Mouse (Mus musculus) left cerebral cortex, postnatal 10 days (tissue): ENCODE data around the gene Klhl29. TPM values are rescaled to one million over a fixed set of nuclear protein-coding genes. Genes with fewer than 3 reads are reported as not detected.

Experiments used
- DNase-seq, 2 experiments: peaks; one replicate each; pipeline ENCODE4 v3.0.0; 2021 to 2022; ENCODE audit warnings: low spot score in 2 of 2, mixed read lengths in 1 of 2; ENCODE audit errors: extremely low spot score in 1 of 2
- intact Hi-C: fragments of 180-260 bp; cut with DNase I; formaldehyde crosslinking; loops from one replicate; pipeline ENCODE4 v1.15.1; 2025
- total RNA-seq, 2 experiments: library from RNA; stranded (reverse); gene quantifications; 2 replicates each; pipeline ENCODE4 v1.2.3; 2021

Gene Klhl29
- total RNA-seq, 2 experiments from 2014 or later: 33.4 to 34.6 TPM

GRCm38 (mm10) chr12:5119286-5119685, 256.2 kb downstream of the Klhl29 start:
- intact Hi-C loops: no loop called here
- no peak for DNase-seq

GRCm38 (mm10) chr12:5116605-5117004, 258.9 kb downstream of the Klhl29 start:
- intact Hi-C loops: no loop called here
- DNase-seq: no peak

DNA sequence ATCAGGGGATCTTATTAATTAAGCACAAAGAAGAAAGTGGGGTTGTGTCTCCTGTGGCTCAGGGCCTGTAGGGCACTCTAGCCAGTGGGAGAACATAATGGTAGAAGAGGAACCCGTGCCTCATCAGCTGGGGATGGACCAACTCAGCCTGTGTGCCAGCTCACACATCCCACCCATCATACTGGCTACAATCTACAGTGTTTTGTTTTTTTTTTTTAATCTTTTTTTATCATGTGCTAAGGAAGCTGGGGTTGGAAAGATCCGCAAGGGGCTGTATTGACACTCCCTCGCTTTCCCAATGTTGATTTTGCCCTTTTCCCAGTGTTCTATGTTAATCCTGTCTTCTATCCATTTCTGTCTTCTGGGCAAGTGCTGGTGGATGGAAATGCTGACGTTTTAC, 260.9 kb downstream of the Klhl29 start:
- intact Hi-C loops: no loop called here
- no peak for DNase-seq

- intact Hi-C loops: no loop called here
- no peak for DNase-seq
These were observed 264.1 kb downstream of the Klhl29 start for GRCm38 (mm10) chr12:5111343-5111742.

DNA sequence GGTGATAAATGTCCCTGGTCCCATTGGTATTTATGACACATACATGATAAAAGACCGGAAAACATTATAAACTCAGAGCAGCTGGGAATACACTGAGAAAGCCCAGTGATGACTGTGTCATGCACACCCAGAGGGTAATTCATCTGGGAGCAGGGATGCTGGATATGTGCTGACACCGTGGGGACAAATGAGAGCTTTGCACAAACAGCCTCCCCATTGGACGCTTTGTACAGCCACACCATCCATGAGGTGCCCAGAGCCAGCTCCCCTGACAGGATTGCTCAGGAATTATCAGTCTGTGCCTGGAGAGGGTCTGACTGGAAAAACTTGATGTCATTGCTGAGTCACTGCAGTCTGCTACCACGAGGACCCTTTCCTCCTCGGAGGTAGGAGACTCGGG, 266.9 kb downstream of the Klhl29 start:
- DNase-seq: no peak
- intact Hi-C loops: no loop called here

GRCm38 (mm10) chr12:5107795-5108194, 267.7 kb downstream of the Klhl29 start:
- no peak for DNase-seq
- intact Hi-C loops: no loop called here

DNA sequence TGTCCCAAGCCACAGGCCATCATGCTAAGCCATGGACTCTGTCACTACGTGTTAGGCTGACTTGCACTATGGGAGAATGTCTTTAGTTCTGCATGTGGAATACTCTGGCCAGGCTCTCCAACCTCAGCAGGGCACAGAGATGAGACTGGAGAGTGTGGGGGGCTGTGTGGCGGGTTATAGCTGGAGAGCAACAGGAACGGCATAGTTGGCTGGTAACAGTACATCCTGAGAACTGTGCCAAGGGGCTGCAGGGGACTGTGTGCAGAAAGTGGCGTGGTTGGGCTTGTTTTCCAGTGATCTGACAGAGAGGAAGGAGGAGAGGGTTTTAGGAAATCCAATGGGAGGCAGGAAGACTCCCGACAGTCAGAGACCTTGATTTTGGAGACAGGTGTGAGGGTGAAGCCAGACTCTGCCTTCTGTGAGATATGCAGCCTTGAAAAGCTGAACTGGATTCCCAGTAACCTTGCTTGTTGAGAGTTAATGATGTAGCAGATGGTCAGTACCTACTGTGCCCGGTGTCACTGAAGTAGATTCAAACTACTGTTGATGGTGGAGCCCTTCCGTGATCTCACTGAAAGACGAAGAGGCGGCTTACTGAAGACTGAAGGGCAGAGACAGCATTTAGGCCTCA, 270.9 kb downstream of the Klhl29 start:
- no peak for DNase-seq
- intact Hi-C loops: no loop called here

- DNase-seq: peak in 1 of 2 experiments; percentile 75
- intact Hi-C loops: no loop called here
These were observed 274.0 kb downstream of the Klhl29 start for GRCm38 (mm10) chr12:5101411-5102024.

DNA sequence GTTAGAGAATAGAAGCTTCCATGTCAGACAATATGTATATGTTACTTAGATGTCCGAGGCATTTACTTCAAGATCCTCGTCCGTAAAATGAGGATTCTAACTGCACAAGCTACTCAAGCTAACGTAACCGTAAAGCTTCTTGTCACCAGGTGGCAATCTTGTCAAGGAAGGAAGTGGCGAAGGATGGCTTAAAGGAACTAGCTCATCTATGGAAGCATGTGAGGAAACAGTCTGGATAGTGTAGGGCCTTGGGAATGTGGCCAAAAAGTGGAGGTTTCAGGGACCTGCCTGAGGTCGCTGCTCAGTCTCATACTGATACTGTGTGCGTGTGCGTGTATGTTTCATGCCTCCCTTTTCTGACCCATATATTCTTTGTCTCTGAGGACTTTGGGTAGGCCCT, 275.9 kb downstream of the Klhl29 start:
- peak in 1 of 2 experiments; percentile 49 for DNase-seq
- intact Hi-C loops: no loop called here

DNA sequence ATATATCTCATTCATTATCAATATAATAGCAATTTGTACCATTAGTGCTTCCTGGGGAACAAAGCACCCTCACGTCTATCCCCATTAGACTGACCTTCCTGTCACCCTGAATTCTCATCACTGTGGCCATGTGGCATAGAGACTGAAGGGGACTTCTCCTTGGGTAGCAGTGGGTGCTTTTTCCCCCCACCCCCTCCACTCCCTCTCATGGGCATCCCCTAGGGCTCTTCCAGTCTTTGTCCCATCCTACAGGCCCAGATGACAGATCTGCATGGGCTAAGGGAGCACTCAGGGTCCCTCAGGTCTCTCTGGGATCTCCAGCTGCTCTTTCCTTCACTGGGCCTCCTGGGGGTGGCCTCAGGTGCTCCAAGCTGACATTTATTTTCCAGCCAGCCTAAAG, 286.8 kb downstream of the Klhl29 start:
- DNase-seq: no peak
- intact Hi-C loops: no loop called here

DNA sequence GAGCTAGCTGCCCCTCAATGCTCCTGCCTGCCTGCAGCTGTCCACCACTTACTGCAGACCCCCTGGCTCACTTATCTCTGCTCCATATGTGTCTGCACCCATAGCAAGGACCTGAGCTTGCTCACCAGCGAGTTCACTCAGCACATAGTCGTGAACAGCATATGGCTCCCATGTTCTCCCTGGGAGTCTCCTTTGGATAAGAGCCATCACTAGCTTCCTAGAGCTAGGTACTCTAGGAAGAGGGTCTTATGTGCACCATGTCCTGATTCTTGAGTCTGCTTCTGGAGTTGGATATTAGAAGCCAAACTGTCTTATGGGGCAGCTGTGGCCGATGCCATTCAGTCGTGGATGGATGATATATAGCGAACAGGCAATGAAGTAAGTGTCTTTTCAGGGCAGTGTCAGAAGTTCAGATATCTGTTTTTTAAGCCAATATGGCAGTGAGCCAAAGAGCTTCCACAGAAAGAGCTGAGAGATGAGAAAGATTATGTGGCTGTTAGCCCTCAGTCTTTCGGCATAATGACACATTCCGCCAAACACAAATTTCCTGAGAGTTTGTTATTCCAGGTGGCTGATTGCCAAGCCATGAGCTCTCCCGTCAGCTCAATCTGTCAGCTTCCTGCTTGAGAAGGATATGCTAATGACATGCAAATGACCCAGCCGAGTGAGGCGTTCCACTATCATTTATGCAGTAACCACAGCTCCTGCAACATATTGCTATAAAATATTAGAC, 287.5 kb downstream of the Klhl29 start:
- intact Hi-C loops: no loop called here
- peak; percentile 61 to 62 for DNase-seq

DNA sequence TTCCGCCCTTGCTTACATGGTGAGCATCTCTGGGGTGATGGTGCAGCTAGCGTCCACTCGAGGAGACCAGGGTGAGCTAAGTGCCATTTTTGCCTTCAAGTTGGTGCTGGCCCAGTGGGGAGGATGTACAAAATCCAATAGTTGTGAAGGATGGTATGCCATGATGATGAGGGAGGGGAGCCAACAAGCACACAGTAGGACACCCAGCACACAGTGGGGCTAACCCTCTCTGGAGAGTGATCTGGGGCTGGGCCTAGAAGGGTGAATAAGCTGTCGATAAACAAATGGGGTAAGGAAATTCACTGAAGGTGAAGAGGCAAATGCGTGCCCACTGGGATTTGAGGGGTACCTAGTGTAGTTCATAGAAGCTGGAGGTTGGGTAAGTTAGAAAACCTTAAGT, 290.8 kb downstream of the Klhl29 start:
- intact Hi-C loops: no loop called here
- DNase-seq: no peak

GRCm38 (mm10) chr12:5081480-5081879, 294.0 kb downstream of the Klhl29 start:
- DNase-seq: no peak
- intact Hi-C loops: no loop called here

- DNase-seq: no peak
- intact Hi-C loops: no loop called here
These were observed 302.3 kb downstream of the Klhl29 start for GRCm38 (mm10) chr12:5073191-5073590.

DNA sequence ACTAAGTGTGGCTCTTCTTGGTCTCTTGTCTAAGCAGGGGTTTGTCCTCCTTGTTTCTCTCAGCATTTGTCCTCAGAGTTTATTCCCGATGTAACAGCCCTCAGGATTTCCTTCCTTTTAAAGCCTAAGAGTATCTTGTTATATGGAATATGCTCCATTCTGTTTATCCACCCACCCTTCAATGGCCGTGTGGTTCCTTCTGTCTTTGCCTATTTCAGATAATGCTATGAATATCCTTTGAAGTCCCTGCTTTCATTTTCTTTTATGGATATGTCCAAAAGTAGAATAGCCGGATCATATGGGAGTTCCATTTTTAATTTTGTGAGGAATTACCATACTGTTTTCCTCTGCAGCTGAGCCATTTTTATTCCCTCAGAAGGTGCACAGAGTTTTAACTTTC, 305.4 kb downstream of the Klhl29 start:
- peak in 1 of 2 experiments; percentile 33 for DNase-seq
- intact Hi-C loops: no loop called here

DNA sequence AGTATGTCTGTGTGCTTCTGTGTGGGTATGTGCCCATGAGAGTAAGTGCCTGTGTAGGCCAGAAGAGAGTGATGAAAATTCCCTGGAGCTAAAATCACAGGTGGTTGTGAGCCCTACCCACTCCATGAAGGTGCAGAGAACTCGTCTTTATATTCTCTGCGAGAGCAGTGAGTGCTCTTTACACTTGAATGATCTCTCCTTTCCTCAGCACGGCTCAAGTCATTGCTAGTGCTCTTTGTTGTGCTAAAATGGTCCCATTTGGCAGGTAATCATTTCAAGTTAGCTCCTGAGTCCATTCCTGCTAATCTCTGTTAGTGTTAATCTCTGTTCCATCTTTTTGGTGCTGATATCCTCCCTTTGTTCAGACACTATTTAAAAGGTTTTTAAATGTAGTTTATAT, 307.9 kb downstream of the Klhl29 start:
- no peak for DNase-seq
- intact Hi-C loops: no loop called here

DNA sequence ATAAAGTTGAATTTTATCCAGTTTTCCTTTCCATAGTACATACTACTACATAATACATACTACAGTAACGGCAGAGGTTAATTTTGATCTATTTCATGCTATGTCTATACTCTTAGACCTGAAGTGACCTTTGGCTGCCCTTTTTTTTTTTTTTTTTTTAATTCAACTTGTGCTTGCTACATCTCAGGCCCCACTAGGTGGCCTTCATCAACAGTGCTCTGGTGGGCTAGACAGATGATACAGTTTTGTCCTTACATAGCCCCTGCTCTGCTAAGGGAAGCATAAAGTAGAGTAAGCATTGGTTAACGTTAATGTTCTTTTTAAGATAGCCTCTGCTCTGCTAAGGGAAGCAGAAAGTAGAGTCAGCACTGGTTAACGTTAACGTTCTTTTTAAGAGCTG, 327.4 kb downstream of the Klhl29 start:
- no peak for DNase-seq
- intact Hi-C loops: no loop called here

GRCm38 (mm10) chr12:5044141-5044540, 331.3 kb downstream of the Klhl29 start:
- intact Hi-C loops: no loop called here
- no peak for DNase-seq

DNA sequence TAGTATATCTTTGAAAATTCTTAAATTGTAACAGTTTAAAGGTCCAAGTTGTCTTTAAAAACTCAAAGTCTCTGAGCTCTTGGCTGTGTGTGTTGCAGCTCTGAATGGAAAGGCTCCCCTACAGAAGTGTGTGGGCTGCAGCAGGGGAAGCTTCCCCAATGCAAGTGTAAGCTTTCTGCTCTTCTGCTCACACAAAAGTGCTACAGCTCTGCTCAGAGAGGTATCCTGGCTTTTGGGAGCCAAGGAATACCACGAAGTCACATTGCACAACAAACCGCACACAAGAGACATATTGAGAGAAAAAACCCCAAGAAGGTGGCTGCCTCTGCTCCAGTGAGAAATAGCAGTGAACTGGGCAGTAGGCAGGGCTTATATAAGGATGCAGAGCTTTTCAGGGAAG, 337.5 kb downstream of the Klhl29 start:
- no peak for DNase-seq

DNA sequence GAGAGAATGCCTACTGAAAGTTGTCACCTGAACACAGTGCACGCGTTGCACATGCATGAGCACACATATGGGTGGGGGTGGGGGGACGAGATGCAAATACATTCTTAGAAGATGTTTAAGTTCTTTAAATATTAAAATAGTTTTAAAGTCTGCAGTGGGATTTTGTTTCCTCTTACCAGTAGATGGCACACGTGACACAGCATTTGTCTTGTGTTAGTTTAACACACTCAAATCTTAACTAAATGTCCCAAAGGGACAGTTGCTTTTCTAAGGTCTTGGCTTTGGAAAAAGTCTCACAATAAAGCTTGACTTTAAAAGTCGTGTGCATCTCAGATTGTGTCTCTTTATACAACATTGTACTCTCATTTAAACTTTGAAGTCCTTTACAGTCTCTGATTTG, 346.4 kb downstream of the Klhl29 start:
- intact Hi-C loops: no loop called here

More for the DNA sequence above, 337.5 kb downstream of the Klhl29 start:
- intact Hi-C loops: no loop called here

More for the DNA sequence above, 346.4 kb downstream of the Klhl29 start:
- no peak for DNase-seq
